Mouse (Mus musculus) lung, adult 2 months (tissue): ENCODE measurements around the gene Prkcg. TPM values are rescaled to one million over a fixed set of nuclear protein-coding genes. Genes with fewer than 3 reads are reported as not detected.
A peak's percentile ranks its signal among the peaks of the same experiment; 100 is the strongest.
"Not testable (repeated sequence)": the region's sequence is repeated elsewhere in the genome, so short reads cannot be mapped to it uniquely, and the experiment has no call there.

Experiments
- DNase-seq: peaks from one replicate; pipeline ENCODE4 v3.0.0; 2022
- H3K4me1 ChIP-seq: fragments of 200-500 bp; 2 replicates; pipeline ENCODE4 v1.6.1; 2011; ENCODE audit warnings: low read length; ENCODE audit not compliant: control insufficient read depth, insufficient read depth
- H3K4me3 ChIP-seq: fragments of 200-500 bp; replicated peaks from 2 replicates; pipeline ENCODE3; 2011; ENCODE audit warnings: low read depth, mild to moderate bottlenecking, control low read depth, low read length; ENCODE audit errors: extremely low read depth
- CTCF ChIP-seq: fragments of 200-500 bp; IDR thresholded peaks from 2 replicates; pipeline ENCODE4 v1.5.1; 2011; ENCODE audit warnings: mild to moderate bottlenecking, low read length, control low read depth; ENCODE audit not compliant: insufficient read depth
- POLR2A ChIP-seq: fragments of 200-500 bp; IDR thresholded peaks from 2 replicates; pipeline ENCODE4 v1.6.1; 2011; ENCODE audit warnings: low read depth, mild to moderate bottlenecking, control low read depth, low read length, borderline replicate concordance; ENCODE audit errors: extremely low read depth
- WGBS: fragments of 180-500 bp; shearing (Covaris S2); methylation state at CpG from one replicate; pipeline ENCODE4 v1.1.7; 2018; 5-methylcytosine and 5-hydroxymethylcytosine counted together
- polyA plus RNA-seq: library from polyadenylated mRNA; depleted of rRNA; stranded (reverse); fragments of >200 nt; gene quantifications from 2 replicates; pipeline ENCODE4 v1.2.3, GENCODE M21; 2012

Prkcg gene
- polyA plus RNA-seq, 1 experiment = 5.6 TPM

- no peaks in the 10 kb centered on the region for H3K4me1 ChIP-seq
- no peak for TF ChIP-seq CTCF
- TF ChIP-seq POLR2A = no peak
- 29% methylated on average over 3 of the region's 3 CpGs for WGBS
- no peak for DNase-seq
- H3K4me3 ChIP-seq = no peak overlapping the region
Measured at GRCm38 (mm10) chr7:3268291-3268690, 20.7 kb upstream of the Prkcg start.

- 80% methylated on average over 9 of the region's 9 CpGs for WGBS
- no peak for TF ChIP-seq POLR2A
- no peak for TF ChIP-seq CTCF
- H3K4me3 ChIP-seq = no peak overlapping the region
- H3K4me1 ChIP-seq = peaks cover 7% of the 10 kb centered on the region
- DNase-seq = no peak
Measured at GRCm38 (mm10) chr7:3272206-3272605, 16.8 kb upstream of the Prkcg start.

GRCm38 (mm10) chr7:3275455-3276170 lies 13.4 kb upstream of the Prkcg start:
- peak overlapping the region; percentile 32 for H3K4me3 ChIP-seq
- peaks cover 13% of the 10 kb centered on the region for H3K4me1 ChIP-seq
- no peak for DNase-seq
- 32% methylated on average over 6 of the region's 6 CpGs for WGBS
- TF ChIP-seq POLR2A (no peak), CTCF (no peak)

- not testable (repeated sequence) for DNase-seq, H3K4me3 ChIP-seq
- WGBS = 74% methylated on average over 4 of the region's 4 CpGs
- H3K4me1 ChIP-seq = peaks cover 15% of the 10 kb centered on the region
Measured at GRCm38 (mm10) chr7:3276781-3277180, 12.2 kb upstream of the Prkcg start.

- Histone ChIP-seq H3K4me3 (no peak overlapping the region), H3K4me1 (peaks cover 12% of the 10 kb centered on the region)
- TF ChIP-seq POLR2A = no peak
- TF ChIP-seq CTCF = no peak
- WGBS = 63% methylated on average over 5 of the region's 5 CpGs
- no peak for DNase-seq
Measured at GRCm38 (mm10) chr7:3280080-3280653, 8.8 kb upstream of the Prkcg start.

- peaks cover 7% of the 10 kb centered on the region; the same call in 1 of the 2 replicates for H3K4me1 ChIP-seq
- TF ChIP-seq CTCF = no peak
- DNase-seq = no peak
- H3K4me3 ChIP-seq = no peak overlapping the region
- 16% methylated on average over 8 of the region's 8 CpGs for WGBS
Measured at GRCm38 (mm10) chr7:3280654-3281153, 8.3 kb upstream of the Prkcg start.

GRCm38 (mm10) chr7:3281741-3282140 lies 7.2 kb upstream of the Prkcg start:
- TF ChIP-seq POLR2A (no peak), CTCF (no peak)
- 70% methylated on average over 6 of the region's 6 CpGs for WGBS
- DNase-seq = no peak
- H3K4me1 ChIP-seq = peaks cover 7% of the 10 kb centered on the region; the same call in 1 of the 2 replicates
- no peak overlapping the region for H3K4me3 ChIP-seq

GRCm38 (mm10) chr7:3283081-3283875 lies 5.7 kb upstream of the Prkcg start:
- peaks cover 9% of the 10 kb centered on the region; the same call in 1 of the 2 replicates for H3K4me1 ChIP-seq
- TF ChIP-seq POLR2A (no peak), CTCF (no peak)
- no peak overlapping the region for H3K4me3 ChIP-seq
- DNase-seq = no peak
- WGBS = 90% methylated on average over 11 of the region's 11 CpGs

GRCm38 (mm10) chr7:3284604-3285003 lies 4.4 kb upstream of the Prkcg start:
- DNase-seq = no peak
- WGBS = 86% methylated on average over 10 of the region's 10 CpGs
- H3K4me3 ChIP-seq = no peak overlapping the region
- TF ChIP-seq CTCF = no peak
- no peak for TF ChIP-seq POLR2A
- peaks cover 11% of the 10 kb centered on the region; the same call in 1 of the 2 replicates for H3K4me1 ChIP-seq

GRCm38 (mm10) chr7:3286036-3286435 lies 2.9 kb upstream of the Prkcg start:
- H3K4me3 ChIP-seq = no peak overlapping the region
- no peak for TF ChIP-seq CTCF
- no peak for TF ChIP-seq POLR2A
- DNase-seq = no peak
- peaks cover 4% of the 10 kb centered on the region; the same call in 1 of the 2 replicates for H3K4me1 ChIP-seq
- 87% methylated on average over 5 of the region's 5 CpGs for WGBS
